In the genomic region with DNA sequence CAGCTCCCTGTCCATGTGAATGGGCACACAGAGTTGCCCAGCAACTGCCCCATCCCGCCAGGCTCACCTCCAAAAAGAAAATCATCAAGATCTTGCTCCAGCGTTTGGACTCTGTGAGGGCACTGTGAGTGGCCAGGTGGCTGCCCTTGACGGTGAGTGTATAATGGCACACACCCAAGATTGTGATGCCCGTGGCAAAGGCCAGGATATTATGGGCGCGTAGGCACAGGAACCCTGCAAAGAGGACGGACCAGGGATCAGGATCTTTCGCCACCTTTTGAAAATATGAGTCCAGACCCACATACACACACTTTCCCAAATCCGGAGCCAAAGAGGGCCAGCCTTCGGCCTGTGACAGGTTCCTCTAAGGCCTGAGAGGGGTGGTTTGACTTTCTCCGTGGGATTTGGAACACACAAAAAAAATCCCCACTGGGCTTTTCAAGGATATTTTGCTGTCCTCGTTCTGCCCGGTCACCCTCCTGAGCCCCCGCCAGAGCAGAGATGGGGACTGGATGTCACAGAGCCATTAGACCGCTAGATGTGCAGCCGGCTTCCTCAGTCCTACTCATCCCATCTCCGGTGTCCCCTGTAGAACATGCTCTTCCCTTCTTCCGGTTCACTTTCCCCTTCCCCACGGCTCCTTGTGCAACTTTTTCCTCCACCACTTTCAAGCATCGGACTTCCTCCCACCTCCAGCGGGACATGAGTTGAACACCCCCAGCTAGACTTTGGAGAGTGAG, we compare ENCODE assay signal across 7 mouse cellular contexts. TPM values are rescaled to one million over a fixed set of nuclear protein-coding genes. Genes with fewer than 3 reads are reported as not detected.
DNase-seq lines count a peak whose midpoint lies in the region; ATAC-seq and TF ChIP-seq lines count a peak whose summit lies in the region.

No protein-coding gene starts in this region.

- H3K4me1 ChIP-seq in CH12.LX (ENCODE audit: control insufficient read depth in 1 of 2, insufficient read depth in 2 of 2) (peaks cover 7 to 9% of the 10 kb centered on the region in 2 experiments), ES-Bruce4 (ENCODE audit: control insufficient read depth, insufficient read depth, low read length) (peaks cover 12% of the 10 kb centered on the region)
- H3K4me1 ChIP-seq in forebrain, embryonic 10.5 days: peaks cover 19% of the 10 kb centered on the region
- H3K4me1 ChIP-seq in kidney, postnatal 0 days (replicated peaks; ENCODE audit: insufficient read depth, low read length): 0 out of 2 replicates have a peak, but pooled peaks cover 10% of the 10 kb centered on the region
- H3K4me1 ChIP-seq in neural tube, embryonic 13.5 days (replicated peaks): peaks cover 17% of the 10 kb centered on the region

- dilution Hi-C loops in CH12.LX (cut with MboI; ENCODE audit: extremely low pct_ligation_motif_present, extremely low pct_unique_long_range_greater_than_20kb, low sequenced_read_pairs): no loop called here

- 55% methylated on average over 21 of the region's 21 CpGs for WGBS in forebrain, embryonic 10.5 days
- WGBS in kidney, postnatal 0 days: 51% methylated on average over 21 of the region's 21 CpGs
- WGBS in neural tube, embryonic 13.5 days: 58% methylated on average over 21 of the region's 21 CpGs

- H3K36me3 ChIP-seq in CH12.LX (replicated peaks in 1 of 2; ENCODE audit: control insufficient read depth in 1 of 2, insufficient read depth in 1 of 2, low read length in 1 of 2) (no peaks in the 10 kb centered on the region), ES-Bruce4 (ENCODE audit: control insufficient read depth, insufficient read depth, low read length, poor library complexity, severe bottlenecking) (no peaks in the 10 kb centered on the region)
- H3K36me3 ChIP-seq in forebrain, embryonic 10.5 days (replicated peaks): no peaks in the 10 kb centered on the region
- H3K36me3 ChIP-seq in kidney, postnatal 0 days (ENCODE audit: insufficient read depth, low read length): no peaks in the 10 kb centered on the region
- no peaks in the 10 kb centered on the region for H3K36me3 ChIP-seq in neural tube, embryonic 13.5 days

- H3K9me3 ChIP-seq in CH12.LX (replicated peaks; ENCODE audit: low read length) (peaks cover 17% of the 10 kb centered on the region), ES-Bruce4 (replicated peaks; ENCODE audit: control insufficient read depth, insufficient read depth, low read length, poor library complexity, severe bottlenecking) (no peaks in the 10 kb centered on the region)
- H3K9me3 ChIP-seq in forebrain, embryonic 10.5 days: no peaks in the 10 kb centered on the region
- no peaks in the 10 kb centered on the region for H3K9me3 ChIP-seq in kidney, postnatal 0 days (replicated peaks; ENCODE audit: low read length)
- H3K9me3 ChIP-seq in neural tube, embryonic 13.5 days: no peaks in the 10 kb centered on the region

- H3K9ac ChIP-seq in CH12.LX (ENCODE audit: insufficient read depth, low read depth) (peak overlapping the region; percentile 16; the same call in 1 of the 2 replicates), ES-Bruce4 (ENCODE audit: low read depth, poor library complexity, severe bottlenecking) (peak overlapping the region; percentile 51)
- peak overlapping the region; percentile 42 for H3K9ac ChIP-seq in kidney, postnatal 0 days (ENCODE audit: low read depth, low read length)
- peak overlapping the region; percentile 75 for H3K9ac ChIP-seq in neural tube, embryonic 13.5 days

- H3K27me3 ChIP-seq in CH12.LX (replicated peaks) (peaks cover 80% of the 10 kb centered on the region), ES-Bruce4 (ENCODE audit: control insufficient read depth, insufficient read depth, low read length, poor library complexity, severe bottlenecking) (no peaks in the 10 kb centered on the region)
- H3K27me3 ChIP-seq in forebrain, embryonic 10.5 days (ENCODE audit: poor library complexity, severe bottlenecking): peaks cover 43% of the 10 kb centered on the region
- no peaks in the 10 kb centered on the region for H3K27me3 ChIP-seq in kidney, postnatal 0 days (ENCODE audit: insufficient read depth, low read length)
- peaks cover 21% of the 10 kb centered on the region for H3K27me3 ChIP-seq in neural tube, embryonic 13.5 days

- H3K27ac ChIP-seq in CH12.LX (ENCODE audit: insufficient read depth, low read depth) (no peak overlapping the region), ES-Bruce4 (ENCODE audit: insufficient read depth, low read length) (no peak overlapping the region)
- H3K27ac ChIP-seq in forebrain, embryonic 10.5 days: peak overlapping the region; percentile 80
- no peak overlapping the region for H3K27ac ChIP-seq in kidney, postnatal 0 days
- H3K27ac ChIP-seq in neural tube, embryonic 13.5 days (replicated peaks): no peak overlapping the region

- TF ChIP-seq POLR2A in CH12.LX (IDR thresholded peaks at IDR 0.05; ENCODE audit: low read depth, low read length) (no peak), ES-Bruce4 (IDR thresholded peaks at IDR 0.05; ENCODE audit: insufficient read depth, low read length) (no peak)

- TF ChIP-seq CTCF in CH12.LX (conservative IDR thresholded peaks at IDR 0.05 in 1 of 2, IDR thresholded peaks at IDR 0.05 in 1 of 2; ENCODE audit: low read depth in 2 of 2, low read length in 2 of 2) (no peak), ES-Bruce4 (IDR thresholded peaks at IDR 0.05; ENCODE audit: low read depth, low read length) (no peak)
- TF ChIP-seq CTCF in kidney, postnatal 0 days (IDR thresholded peaks at IDR 0.05; ENCODE audit: low read depth): no peak

- no peak for ATAC-seq in kidney, postnatal 0 days (replicated peaks; ENCODE audit: low FRiP score, low read depth)
- peak; percentile 61 for ATAC-seq in neural tube, embryonic 13.5 days (ENCODE audit: low read depth)
- ATAC-seq in megakaryocyte progenitor cell, adult 5-6 weeks (replicated peaks; ENCODE audit: poor library complexity): no peak

- no peak for TF ChIP-seq EP300 in CH12.LX (IDR thresholded peaks at IDR 0.05; ENCODE audit: low read length)
- TF ChIP-seq EP300 in ES-Bruce4 (IDR thresholded peaks at IDR 0.05; ENCODE audit: insufficient read depth, low read depth, low read length): no peak

- H3K4me2 ChIP-seq in CH12.LX (ENCODE audit: insufficient read depth, low read depth, poor library complexity, severe bottlenecking): peak overlapping the region; percentile 9
- peak overlapping the region; percentile 79 for H3K4me2 ChIP-seq in kidney, postnatal 0 days (ENCODE audit: low read length)
- peak overlapping the region; percentile 80 for H3K4me2 ChIP-seq in neural tube, embryonic 13.5 days

- in situ Hi-C loops in CH12.LX (cut with MboI; ENCODE audit: low pct_ligation_motif_present, low pct_unique_long_range_greater_than_20kb, low sequenced_read_pairs): no loop called here

- no peak for TF ChIP-seq RAD21 in CH12.LX (IDR thresholded peaks at IDR 0.05; ENCODE audit: low read depth, low read length)

- H3K4me3 ChIP-seq in CH12.LX (replicated peaks in 1 of 3; ENCODE audit: low read depth in 2 of 3, low read length in 2 of 3, poor library complexity in 1 of 3): peak overlapping the region; percentile 33 to 70 (median 48)
- H3K4me3 ChIP-seq in ES-Bruce4 (ENCODE audit: low read depth, low read length): peak overlapping the region; percentile 64
- H3K4me3 ChIP-seq in forebrain, embryonic 10.5 days: peak overlapping the region; percentile 56
- H3K4me3 ChIP-seq in kidney, postnatal 0 days (replicated peaks; ENCODE audit: low read depth, low read length): peak overlapping the region; percentile 35
- peak overlapping the region; percentile 52 for H3K4me3 ChIP-seq in neural tube, embryonic 13.5 days

- no peak for DNase-seq in CH12.LX (ENCODE audit: extremely low read depth)
- DNase-seq in forebrain, embryonic 10.5 days (ENCODE audit: extremely low spot score, low spot score): no peak
- DNase-seq in kidney, postnatal 0 days (ENCODE audit: low spot score): no peak
- no peak for DNase-seq in thymus, postnatal 4 days

- H3K79me2 ChIP-seq in CH12.LX (replicated peaks; ENCODE audit: control insufficient read depth, extremely low read depth, insufficient read depth, poor library complexity, severe bottlenecking): no peaks in the 10 kb centered on the region

RNA-seq across cellular contexts. Expression of gene Fads6, which starts 0.8 kb away (rescaled TPM):
- total RNA-seq in CH12.LX (2012; rRNA removed): 6.9 and 8.5 TPM in 2 replicates
- total RNA-seq in CH12.LX (2014; rRNA removed): 0.11 and 0.30 TPM in 2 replicates
- 0.56 and 0.63 TPM in 2 replicates for polyA plus RNA-seq in CH12.LX (2012; ENCODE audit: insufficient read length, low read depth)
- 6.7 and 7.1 TPM in 2 replicates for polyA plus RNA-seq in ES-Bruce4 (2011; ENCODE audit: insufficient read depth, insufficient read length, low read depth, missing spikeins)
- 0.45 and 0.49 TPM in 2 replicates for polyA plus RNA-seq in forebrain, embryonic 10.5 days (2016; fragmentation: Nextera tagmentation; extraction: Ambion mirVana)
- polyA plus RNA-seq in kidney, postnatal 0 days (2015; fragmentation: Nextera tagmentation; extraction: Ambion mirVana): 0.92 and 1.1 TPM in 2 replicates
- polyA plus RNA-seq in neural tube, embryonic 13.5 days (2015; fragmentation: Nextera tagmentation; extraction: Ambion mirVana): 0.65 and 1.1 TPM in 2 replicates
- 0.30 and 0.71 TPM in 2 replicates for total RNA-seq in megakaryocyte progenitor cell, adult 5-6 weeks (2015)
- total RNA-seq in megakaryocyte progenitor cell, adult 5-6 weeks (2017): 0.87 and 2.2 TPM in 2 replicates

RNA-seq across cellular contexts. Expression of gene Otop2, which starts 10.3 kb away (rescaled TPM):
- total RNA-seq in CH12.LX (2012; rRNA removed): not detected in 2 replicates
- not detected in 2 replicates for total RNA-seq in CH12.LX (2014; rRNA removed)
- not detected in 2 replicates for polyA plus RNA-seq in CH12.LX (2012; ENCODE audit: insufficient read length, low read depth)
- not detected in 2 replicates for polyA plus RNA-seq in ES-Bruce4 (2011; ENCODE audit: insufficient read depth, insufficient read length, low read depth, missing spikeins)
- polyA plus RNA-seq in forebrain, embryonic 10.5 days (2016; fragmentation: Nextera tagmentation; extraction: Ambion mirVana): 0.12 TPM in 1 of 2 replicates, not detected in the other
- polyA plus RNA-seq in kidney, postnatal 0 days (2015; fragmentation: Nextera tagmentation; extraction: Ambion mirVana): not detected in 2 replicates
- polyA plus RNA-seq in neural tube, embryonic 13.5 days (2015; fragmentation: Nextera tagmentation; extraction: Ambion mirVana): not detected in 2 replicates
- total RNA-seq in megakaryocyte progenitor cell, adult 5-6 weeks (2015): not detected in 2 replicates
- not detected in 2 replicates for total RNA-seq in megakaryocyte progenitor cell, adult 5-6 weeks (2017)

RNA-seq across cellular contexts. Expression of gene Fdxr, which starts 19.8 kb away (rescaled TPM):
- total RNA-seq in CH12.LX (2012; rRNA removed) (62.2 and 63.3 TPM in 2 replicates), CH12.LX (2014; rRNA removed) (40.9 and 43.8 TPM in 2 replicates)
- polyA plus RNA-seq in CH12.LX (2012; ENCODE audit: insufficient read length, low read depth) (58.6 and 62.1 TPM in 2 replicates), ES-Bruce4 (2011; ENCODE audit: insufficient read depth, insufficient read length, low read depth, missing spikeins) (11.6 and 12.8 TPM in 2 replicates)
- 16.3 and 17.5 TPM in 2 replicates for polyA plus RNA-seq in forebrain, embryonic 10.5 days (2016; fragmentation: Nextera tagmentation; extraction: Ambion mirVana)
- 10.0 and 12.2 TPM in 2 replicates for polyA plus RNA-seq in kidney, postnatal 0 days (2015; fragmentation: Nextera tagmentation; extraction: Ambion mirVana)
- polyA plus RNA-seq in neural tube, embryonic 13.5 days (2015; fragmentation: Nextera tagmentation; extraction: Ambion mirVana): 19.4 and 20.4 TPM in 2 replicates
- 9.1 and 9.8 TPM in 2 replicates for total RNA-seq in megakaryocyte progenitor cell, adult 5-6 weeks (2015)
- 14.2 and 19.1 TPM in 2 replicates for total RNA-seq in megakaryocyte progenitor cell, adult 5-6 weeks (2017)

RNA-seq across cellular contexts. Expression of gene Ush1g, which starts 25.2 kb away (rescaled TPM):
- total RNA-seq in CH12.LX (2012; rRNA removed) (0.17 and 0.42 TPM in 2 replicates), CH12.LX (2014; rRNA removed) (not detected in 2 replicates)
- polyA plus RNA-seq in CH12.LX (2012; ENCODE audit: insufficient read length, low read depth) (not detected in 2 replicates), ES-Bruce4 (2011; ENCODE audit: insufficient read depth, insufficient read length, low read depth, missing spikeins) (0.24 and 0.33 TPM in 2 replicates)
- polyA plus RNA-seq in forebrain, embryonic 10.5 days (2016; fragmentation: Nextera tagmentation; extraction: Ambion mirVana): 0.05 TPM in 1 of 2 replicates, not detected in the other
- polyA plus RNA-seq in kidney, postnatal 0 days (2015; fragmentation: Nextera tagmentation; extraction: Ambion mirVana): 0.05 TPM in 1 of 2 replicates, not detected in the other
- polyA plus RNA-seq in neural tube, embryonic 13.5 days (2015; fragmentation: Nextera tagmentation; extraction: Ambion mirVana): 0.14 and 0.18 TPM in 2 replicates
- total RNA-seq in megakaryocyte progenitor cell, adult 5-6 weeks (2015): not detected in 2 replicates
- not detected in 2 replicates for total RNA-seq in megakaryocyte progenitor cell, adult 5-6 weeks (2017)

RNA-seq across cellular contexts. Expression of gene Grin2c, which starts 29.6 kb away (rescaled TPM):
- total RNA-seq in CH12.LX (2012; rRNA removed): 0.04 TPM in 1 of 2 replicates, not detected in the other
- total RNA-seq in CH12.LX (2014; rRNA removed): not detected in 2 replicates
- polyA plus RNA-seq in CH12.LX (2012; ENCODE audit: insufficient read length, low read depth): not detected in 2 replicates
- polyA plus RNA-seq in ES-Bruce4 (2011; ENCODE audit: insufficient read depth, insufficient read length, low read depth, missing spikeins): 0.13 TPM in 1 of 2 replicates, not detected in the other
- not detected in 2 replicates for polyA plus RNA-seq in forebrain, embryonic 10.5 days (2016; fragmentation: Nextera tagmentation; extraction: Ambion mirVana)
- not detected in 2 replicates for polyA plus RNA-seq in kidney, postnatal 0 days (2015; fragmentation: Nextera tagmentation; extraction: Ambion mirVana)
- polyA plus RNA-seq in neural tube, embryonic 13.5 days (2015; fragmentation: Nextera tagmentation; extraction: Ambion mirVana): 0.55 and 0.57 TPM in 2 replicates
- total RNA-seq in megakaryocyte progenitor cell, adult 5-6 weeks (2015): not detected in 2 replicates
- total RNA-seq in megakaryocyte progenitor cell, adult 5-6 weeks (2017): not detected in 2 replicates

Comparison
In these comparisons a context has a peak if more than half of its experiments do, and no peak if none do; other contexts are left out.
1. H3K4me2 ChIP-seq: peak in every context shown above with its lines; median percentile 80 in neural tube, embryonic 13.5 days; 79 in kidney, postnatal 0 days; 9 in CH12.LX.
2. H3K9ac ChIP-seq: peak in every context shown above with its lines; median percentile 75 in neural tube, embryonic 13.5 days; 51 in ES-Bruce4; 42 in kidney, postnatal 0 days; 16 in CH12.LX.